Mouse (Mus musculus) limb, embryonic 13.5 days (tissue): ENCODE results near the gene Vegfd. TPM values are rescaled to one million over a fixed set of nuclear protein-coding genes. Genes with fewer than 3 reads are reported as not detected.

Experiments
- ATAC-seq: fragments of 200-750 bp; cut with Nextera tagmentation; 2 replicates; pipeline ENCODE4 v1.8.0; 2017; ENCODE audit warnings: low read depth, moderate number of reproducible peaks, moderate TSS enrichment; ENCODE audit not compliant: low FRiP score
- H3K27ac ChIP-seq: fragments of 300-500 bp; sonication (generic); 2 replicates; pipeline ENCODE4 v1.5.1; 2015; ENCODE audit warnings: inconsistent platforms, mild to moderate bottlenecking, moderate library complexity
- H3K27me3 ChIP-seq: fragments of 300-500 bp; sonication (generic); 2 replicates; pipeline ENCODE4 v1.6.1; 2015; ENCODE audit warnings: mild to moderate bottlenecking, inconsistent platforms
- H3K36me3 ChIP-seq: fragments of 300-500 bp; sonication (generic); 2 replicates; pipeline ENCODE4 v1.6.1; 2015; ENCODE audit warnings: inconsistent platforms, mild to moderate bottlenecking, moderate library complexity
- H3K4me1 ChIP-seq: fragments of 300-500 bp; sonication (generic); 2 replicates; pipeline ENCODE4 v1.6.1; 2015; ENCODE audit warnings: inconsistent platforms
- H3K4me2 ChIP-seq: fragments of 300-500 bp; sonication (generic); replicated peaks from 2 replicates; pipeline ENCODE4 v1.6.1; 2015; ENCODE audit warnings: inconsistent platforms, mild to moderate bottlenecking, moderate library complexity
- H3K4me3 ChIP-seq: fragments of 300-500 bp; sonication (generic); 2 replicates; pipeline ENCODE4 v1.5.1; 2015; ENCODE audit warnings: moderate library complexity, mild to moderate bottlenecking, inconsistent platforms
- H3K9ac ChIP-seq: fragments of 300-500 bp; sonication (generic); 2 replicates; pipeline ENCODE4 v1.6.1; 2015; ENCODE audit warnings: mild to moderate bottlenecking, inconsistent platforms
- H3K9me3 ChIP-seq: fragments of 300-500 bp; sonication (generic); 2 replicates; pipeline ENCODE4 v1.6.1; 2016; ENCODE audit warnings: inconsistent platforms
- WGBS: fragments of 180-500 bp; shearing (Covaris S2); methylation state at CpG from one replicate; pipeline ENCODE4 v1.1.7; 2015; 5-methylcytosine and 5-hydroxymethylcytosine counted together
- polyA plus RNA-seq: library from polyadenylated mRNA; unstranded; fragments of >200 nt; fragmentation: Nextera tagmentation; extraction: Ambion mirVana; gene quantifications from 2 replicates; pipeline ENCODE4 v1.2.1, GENCODE M21; 2015

The Vegfd gene
- polyA plus RNA-seq, 1 experiment from 2014 or later, result 5.3 TPM

GRCm38 (mm10) chrX:164420518-164420917 is 47.3 kb downstream of the Vegfd start:
- H3K4me2 ChIP-seq, result peak overlapping the region; percentile 65
- WGBS, result 49% methylated on average over 3 of the region's 3 CpGs
- H3K36me3 ChIP-seq, result peaks cover 2% of the 10 kb centered on the region; the same call in 1 of the 2 replicates
- H3K4me1 ChIP-seq, result peaks cover 6% of the 10 kb centered on the region
- peak overlapping the region; percentile 70 for H3K9ac ChIP-seq
- H3K27ac ChIP-seq, result no peak overlapping the region
- no peaks in the 10 kb centered on the region for H3K9me3 ChIP-seq
- no peak for ATAC-seq
- H3K27me3 ChIP-seq, result peaks cover 33% of the 10 kb centered on the region
- H3K4me3 ChIP-seq, result peak overlapping the region; percentile 56

GRCm38 (mm10) chrX:164424821-164425220 is 51.6 kb downstream of the Vegfd start:
- Histone ChIP-seq H3K4me3 (no peak overlapping the region), H3K27me3 (peaks cover 17% of the 10 kb centered on the region; the same call in 1 of the 2 replicates), H3K36me3 (peaks cover 5% of the 10 kb centered on the region), H3K4me1 (peaks cover 6% of the 10 kb centered on the region), H3K27ac (no peak overlapping the region), H3K9ac (no peak overlapping the region), H3K4me2 (no peak overlapping the region), H3K9me3 (no peaks in the 10 kb centered on the region)
- no peak for ATAC-seq
- 85% methylated on average over 1 of the region's 1 CpGs for whole genome bisulfite sequencing

- no peak for ATAC-seq
- WGBS, result 76% methylated on average over 4 of the region's 4 CpGs
- peaks cover 18% of the 10 kb centered on the region for H3K36me3 ChIP-seq
- H3K4me2 ChIP-seq, result no peak overlapping the region
- no peak overlapping the region for H3K27ac ChIP-seq
- H3K27me3 ChIP-seq, result peaks cover 10% of the 10 kb centered on the region; the same call in 1 of the 2 replicates
- H3K9ac ChIP-seq, result no peak overlapping the region
- no peaks in the 10 kb centered on the region for H3K9me3 ChIP-seq
- H3K4me1 ChIP-seq, result no peaks in the 10 kb centered on the region
- no peak overlapping the region for H3K4me3 ChIP-seq
Observed at GRCm38 (mm10) chrX:164427295-164427694, 54.1 kb downstream of the Vegfd start.

- peaks cover 6% of the 10 kb centered on the region; the same call in 1 of the 2 replicates for H3K27me3 ChIP-seq
- 77% methylated on average over 2 of the region's 2 CpGs for WGBS
Observed at GRCm38 (mm10) chrX:164428224-164428623, 55.0 kb downstream of the Vegfd start.

GRCm38 (mm10) chrX:164430621-164431020 is 57.4 kb downstream of the Vegfd start:
- Histone ChIP-seq H3K4me2 (no peak overlapping the region), H3K27me3 (no peaks in the 10 kb centered on the region; the same call in 1 of the 2 replicates), H3K27ac (no peak overlapping the region), H3K36me3 (peaks cover 15% of the 10 kb centered on the region), H3K4me1 (no peaks in the 10 kb centered on the region), H3K4me3 (no peak overlapping the region), H3K9ac (no peak overlapping the region), H3K9me3 (no peaks in the 10 kb centered on the region)
- ATAC-seq, result no peak
- 90% methylated on average over 6 of the region's 6 CpGs for WGBS

More at GRCm38 (mm10) chrX:164428224-164428623, 55.0 kb downstream of the Vegfd start:
- Histone ChIP-seq H3K36me3 (peaks cover 19% of the 10 kb centered on the region), H3K9ac (no peak overlapping the region), H3K4me2 (no peak overlapping the region), H3K9me3 (no peaks in the 10 kb centered on the region), H3K27ac (no peak overlapping the region), H3K4me3 (no peak overlapping the region), H3K4me1 (no peaks in the 10 kb centered on the region)
- no peak for ATAC-seq

GRCm38 (mm10) chrX:164431133-164431532 is 58.0 kb downstream of the Vegfd start:
- Histone ChIP-seq H3K27me3 (no peaks in the 10 kb centered on the region; the same call in 1 of the 2 replicates), H3K36me3 (peaks cover 13% of the 10 kb centered on the region), H3K27ac (no peak overlapping the region), H3K4me3 (no peak overlapping the region), H3K4me1 (no peaks in the 10 kb centered on the region), H3K9me3 (no peaks in the 10 kb centered on the region), H3K4me2 (no peak overlapping the region), H3K9ac (no peak overlapping the region)
- WGBS, result 90% methylated on average over 2 of the region's 2 CpGs
- no peak for ATAC-seq

- Histone ChIP-seq H3K4me3 (no peak overlapping the region), H3K4me1 (no peaks in the 10 kb centered on the region), H3K9ac (no peak overlapping the region), H3K27ac (no peak overlapping the region), H3K36me3 (peaks cover 13% of the 10 kb centered on the region), H3K27me3 (no peaks in the 10 kb centered on the region; the same call in 1 of the 2 replicates), H3K9me3 (no peaks in the 10 kb centered on the region), H3K4me2 (no peak overlapping the region)
- no peak for ATAC-seq
- 91% methylated on average over 6 of the region's 6 CpGs for WGBS
Observed at GRCm38 (mm10) chrX:164431541-164431940, 58.4 kb downstream of the Vegfd start.

- Histone ChIP-seq H3K9ac (no peak overlapping the region), H3K4me1 (no peaks in the 10 kb centered on the region), H3K27ac (no peak overlapping the region), H3K4me2 (no peak overlapping the region), H3K9me3 (no peaks in the 10 kb centered on the region), H3K36me3 (peaks cover 13% of the 10 kb centered on the region), H3K4me3 (no peak overlapping the region), H3K27me3 (no peaks in the 10 kb centered on the region; the same call in 1 of the 2 replicates)
- no peak for ATAC-seq
- WGBS, result 95% methylated on average over 9 of the region's 9 CpGs
Observed at GRCm38 (mm10) chrX:164432682-164433081, 59.5 kb downstream of the Vegfd start.

- Histone ChIP-seq H3K9me3 (no peaks in the 10 kb centered on the region), H3K36me3 (peaks cover 6% of the 10 kb centered on the region), H3K4me1 (no peaks in the 10 kb centered on the region), H3K27ac (no peak within 1 kb of the TSS), H3K27me3 (peaks cover 11% of the 10 kb centered on the region; the same call in 1 of the 2 replicates), H3K4me3 (no peak within 1 kb of the TSS), H3K4me2 (no peak within 1 kb of the TSS), H3K9ac (no peak within 1 kb of the TSS)
- 55% methylated on average over 8 of the region's 8 CpGs for WGBS
- no peak for ATAC-seq
Observed at GRCm38 (mm10) chrX:164436709-164437108, 63.5 kb downstream of the Vegfd start, which contains the start of gene Asb11. Gene Asb11, plus strand, starts transcription at chrX:164436994.

GRCm38 (mm10) chrX:164439462-164439861 is 66.3 kb downstream of the Vegfd start:
- Histone ChIP-seq H3K4me1 (no peaks in the 10 kb centered on the region), H3K4me2 (no peak overlapping the region), H3K27me3 (peaks cover 18% of the 10 kb centered on the region; the same call in 1 of the 2 replicates), H3K36me3 (no peaks in the 10 kb centered on the region), H3K9ac (no peak overlapping the region), H3K9me3 (no peaks in the 10 kb centered on the region), H3K27ac (no peak overlapping the region), H3K4me3 (no peak overlapping the region)
- 84% methylated on average over 7 of the region's 7 CpGs for WGBS
- ATAC-seq, result no peak

- Histone ChIP-seq H3K4me2 (no peak overlapping the region), H3K36me3 (no peaks in the 10 kb centered on the region), H3K4me1 (no peaks in the 10 kb centered on the region), H3K9ac (no peak overlapping the region), H3K4me3 (no peak overlapping the region), H3K27ac (no peak overlapping the region), H3K9me3 (no peaks in the 10 kb centered on the region), H3K27me3 (peaks cover 21% of the 10 kb centered on the region; the same call in 1 of the 2 replicates)
- no peak for ATAC-seq
- WGBS, result 62% methylated on average over 2 of the region's 2 CpGs
Observed at GRCm38 (mm10) chrX:164440140-164440539, 67.0 kb downstream of the Vegfd start.

- WGBS, result 75% methylated on average over 3 of the region's 3 CpGs
- no peak for ATAC-seq
- H3K27ac ChIP-seq, result no peak overlapping the region
- no peak overlapping the region for H3K4me2 ChIP-seq
- H3K4me3 ChIP-seq, result no peak overlapping the region
- no peak overlapping the region for H3K9ac ChIP-seq
- peaks cover 22% of the 10 kb centered on the region; the same call in 1 of the 2 replicates for H3K27me3 ChIP-seq
- no peaks in the 10 kb centered on the region for H3K9me3 ChIP-seq
- no peaks in the 10 kb centered on the region for H3K4me1 ChIP-seq
- H3K36me3 ChIP-seq, result no peaks in the 10 kb centered on the region
Observed at GRCm38 (mm10) chrX:164440703-164441102, 67.5 kb downstream of the Vegfd start.

- no peak overlapping the region for H3K9ac ChIP-seq
Observed at GRCm38 (mm10) chrX:164441306-164441705, 68.1 kb downstream of the Vegfd start.

More at GRCm38 (mm10) chrX:164441306-164441705, 68.1 kb downstream of the Vegfd start:
- Histone ChIP-seq H3K27ac (no peak overlapping the region), H3K36me3 (no peaks in the 10 kb centered on the region), H3K4me1 (no peaks in the 10 kb centered on the region), H3K27me3 (peaks cover 22% of the 10 kb centered on the region; the same call in 1 of the 2 replicates), H3K9me3 (peaks cover 1% of the 10 kb centered on the region; the same call in 1 of the 2 replicates), H3K4me2 (no peak overlapping the region), H3K4me3 (no peak overlapping the region)
- ATAC-seq, result no peak
- whole genome bisulfite sequencing, result 76% methylated on average over 3 of the region's 3 CpGs
